Mouse (Mus musculus) left cerebral cortex, adult 8-10 months (tissue): ENCODE measurements around the gene Mettl3. TPM values are rescaled to one million over a fixed set of nuclear protein-coding genes. Genes with fewer than 3 reads are reported as not detected.
"Not testable (repeated sequence)": the region's sequence is repeated elsewhere in the genome, so short reads cannot be mapped to it uniquely, and the experiment has no call there.

ENCODE experiments used
- DNase-seq, 2 experiments: peaks; one replicate each; pipeline ENCODE4 v3.0.0; 2022; ENCODE audit warnings: low spot score in 2 of 2
- total RNA-seq, 4 experiments: library from RNA; stranded (reverse); gene quantifications; 2 replicates each; pipeline ENCODE4 v1.2.4; 2022

Gene Mettl3
- 10 to 100 TPM; 30.0 to 35.0 (median 32.4) TPM for total RNA-seq

GRCm38 (mm10) chr14:52304644-52305271 is at the start of gene Mettl3:
Gene Mettl3, minus strand, starts transcription at chr14:52305128.
- DNase-seq: peak; percentile 79 to 93

GRCm38 (mm10) chr14:52339512-52339852 is 34.6 kb upstream of the Mettl3 start:
- no peak for DNase-seq

DNA sequence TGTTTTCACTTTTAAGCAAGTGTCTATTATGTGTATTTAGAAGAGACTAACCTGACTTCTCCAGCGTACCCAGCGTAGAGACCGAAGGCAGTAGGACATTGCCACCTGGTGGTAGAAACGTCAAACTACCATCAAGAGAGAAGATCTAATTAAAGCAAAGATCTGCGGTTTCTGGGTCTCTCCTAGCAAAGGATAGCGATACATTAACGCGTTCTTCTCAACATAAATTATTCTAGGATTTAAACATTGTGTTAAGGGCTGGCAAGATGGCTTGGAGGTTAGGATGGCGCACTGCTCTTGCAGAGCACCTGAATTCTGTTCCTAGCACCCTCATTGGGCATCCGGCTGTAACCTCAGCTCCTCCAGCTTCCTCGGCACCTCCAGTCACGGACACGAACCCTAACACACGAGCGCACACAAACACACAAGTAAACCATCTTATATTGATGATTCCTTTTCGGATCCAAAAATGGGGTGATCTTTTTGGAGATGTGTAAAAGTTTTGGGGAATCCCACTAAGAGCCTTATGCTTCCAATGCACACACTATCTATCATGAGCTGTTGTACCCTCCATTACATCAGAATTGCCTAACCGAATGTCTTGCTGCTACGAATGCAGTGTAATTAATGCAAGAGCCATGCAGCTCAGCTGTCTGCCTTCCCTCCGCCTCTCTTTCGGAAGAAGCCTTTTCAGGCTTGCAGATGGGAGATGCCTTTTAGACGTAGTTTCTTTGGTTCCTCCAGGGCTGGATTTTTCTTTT is 34.0 kb upstream of the Mettl3 start:
- peak; percentile 52 to 55 for DNase-seq

DNA sequence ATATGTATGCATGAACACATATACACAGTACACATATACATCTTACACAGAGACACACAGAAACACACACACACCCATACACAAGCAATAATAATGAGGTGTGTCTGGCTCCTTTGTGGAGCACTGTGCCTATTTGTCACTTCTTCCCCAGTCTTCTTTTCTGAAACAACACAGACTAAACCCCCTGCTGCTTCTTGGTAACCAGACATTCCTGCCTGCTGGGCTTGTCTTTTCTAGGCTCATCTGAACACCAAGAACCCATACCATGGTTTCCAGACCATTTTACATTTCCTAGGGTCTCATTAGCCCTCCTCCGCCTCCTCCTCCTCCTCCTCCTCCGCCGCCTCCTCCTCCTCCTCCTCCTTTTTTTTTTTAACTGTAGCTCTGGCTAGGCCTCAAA is 27.2 kb upstream of the Mettl3 start:
- no peak for DNase-seq

DNA sequence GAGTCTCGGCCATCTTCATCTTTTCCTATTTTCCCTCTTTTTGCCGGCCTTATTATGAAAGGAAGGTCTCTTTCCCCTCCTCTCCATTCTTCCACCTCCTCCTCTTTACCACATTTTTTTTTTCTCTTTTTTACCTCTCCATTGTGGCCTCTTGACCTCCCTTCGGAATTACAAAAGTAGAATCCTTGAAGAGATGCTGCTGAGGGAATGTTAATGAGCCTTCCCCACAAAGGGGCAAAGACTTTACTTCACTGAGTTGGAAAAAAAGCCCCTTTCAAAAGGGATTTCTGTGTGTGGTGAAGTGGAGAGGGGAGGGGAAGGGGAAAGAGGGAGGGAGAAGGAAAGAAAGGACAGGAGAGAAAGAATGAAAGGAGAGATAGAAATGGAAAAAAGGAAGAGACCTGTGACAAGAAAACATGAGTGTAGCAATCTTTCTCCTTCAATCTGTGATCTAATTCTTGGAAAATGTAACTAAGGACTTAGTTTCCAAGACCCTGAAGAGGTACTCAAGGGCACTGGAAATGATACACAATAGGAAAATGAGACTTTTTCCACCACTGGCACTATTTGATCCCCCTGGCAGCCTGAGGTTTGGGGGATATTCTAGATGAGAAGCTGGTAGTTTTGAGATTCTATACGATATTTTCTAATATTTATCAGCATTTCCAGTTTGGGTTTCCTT is 26.3 kb upstream of the Mettl3 start:
- DNase-seq: no peak

GRCm38 (mm10) chr14:52327910-52328812 is 23.2 kb upstream of the Mettl3 start, which contains the start of gene Sall2:
Gene Sall2, minus strand, starts transcription at chr14:52328762.
- DNase-seq: no peak

GRCm38 (mm10) chr14:52327375-52327901 is 22.5 kb upstream of the Mettl3 start:
- no peak for DNase-seq

DNA sequence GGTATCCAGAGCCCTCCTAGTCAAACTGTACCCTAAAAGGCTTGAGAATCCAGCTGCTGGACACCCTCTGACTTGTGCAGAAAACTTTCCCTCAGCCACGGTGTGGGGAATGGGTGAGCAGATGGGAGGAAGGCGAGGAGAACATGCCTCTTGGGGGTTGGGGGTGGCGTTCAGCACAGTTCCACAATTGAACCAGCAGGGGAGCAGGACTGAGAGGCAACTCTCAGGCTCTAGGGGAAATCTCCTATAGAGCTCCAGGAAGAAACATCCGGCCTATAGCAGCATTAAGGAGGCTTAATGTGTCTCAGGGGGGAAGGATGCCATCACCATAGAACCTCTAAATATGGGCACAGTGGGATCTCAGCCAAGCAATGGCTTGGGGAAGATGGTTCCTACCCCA is 21.0 kb upstream of the Mettl3 start:
- no peak for DNase-seq

DNA sequence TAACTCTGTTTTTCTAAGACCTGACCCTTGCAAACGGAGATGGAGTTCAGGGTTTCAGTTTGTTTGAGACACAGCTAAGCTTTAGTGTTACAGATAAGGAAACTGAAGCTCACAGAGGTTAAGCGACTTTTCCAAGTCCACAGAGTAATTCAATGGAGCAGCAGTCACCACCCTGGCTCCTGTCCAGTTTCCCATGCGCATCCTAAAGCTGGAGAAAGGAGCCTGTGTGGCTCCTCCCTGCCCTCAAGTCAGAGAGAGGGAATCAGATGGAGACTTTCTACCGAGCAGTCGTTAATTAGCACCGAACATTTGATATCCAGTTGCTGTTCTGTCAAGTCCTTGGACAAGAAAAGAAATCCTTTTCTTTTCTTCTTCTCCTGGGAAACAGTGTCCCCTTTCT is 14.4 kb upstream of the Mettl3 start:
- DNase-seq: no peak

DNA sequence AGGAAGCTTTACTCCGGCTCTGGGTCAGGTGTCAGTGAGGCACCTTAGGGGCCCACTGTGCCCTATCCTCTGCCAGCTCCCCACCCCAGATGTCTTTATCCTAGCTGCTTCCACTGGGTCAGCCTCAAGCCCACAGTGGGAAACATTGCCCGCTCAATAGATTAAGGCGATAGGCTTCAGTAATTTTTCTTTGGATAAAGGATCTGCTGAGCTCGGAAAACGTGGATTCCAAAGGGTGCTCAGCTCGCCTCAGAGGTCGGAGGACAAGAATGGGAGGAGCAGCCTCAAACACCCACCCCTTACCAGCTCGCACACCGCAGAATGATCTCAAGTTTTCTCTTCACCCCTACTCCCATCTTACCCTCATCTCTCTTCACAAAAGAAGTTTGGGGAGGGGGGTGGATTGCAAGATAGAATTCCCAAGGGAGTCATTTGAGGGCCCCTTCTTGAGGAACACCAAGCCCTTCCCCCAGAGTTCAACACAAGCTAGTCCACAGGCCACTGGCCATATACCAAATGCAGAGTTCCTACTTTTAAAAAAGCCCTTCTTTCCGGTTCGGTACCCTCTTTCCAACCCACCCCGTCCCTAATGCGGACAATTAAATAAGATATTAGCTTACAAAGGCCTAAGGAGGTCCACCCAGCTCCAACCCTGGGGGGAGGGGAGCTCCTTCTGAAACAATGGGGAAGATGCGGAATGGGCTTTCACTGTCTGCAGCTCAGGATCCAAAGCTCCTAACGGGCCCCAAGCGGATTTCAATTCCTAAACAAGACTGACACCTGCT is 11.7 kb upstream of the Mettl3 start:
- no peak for DNase-seq

DNA sequence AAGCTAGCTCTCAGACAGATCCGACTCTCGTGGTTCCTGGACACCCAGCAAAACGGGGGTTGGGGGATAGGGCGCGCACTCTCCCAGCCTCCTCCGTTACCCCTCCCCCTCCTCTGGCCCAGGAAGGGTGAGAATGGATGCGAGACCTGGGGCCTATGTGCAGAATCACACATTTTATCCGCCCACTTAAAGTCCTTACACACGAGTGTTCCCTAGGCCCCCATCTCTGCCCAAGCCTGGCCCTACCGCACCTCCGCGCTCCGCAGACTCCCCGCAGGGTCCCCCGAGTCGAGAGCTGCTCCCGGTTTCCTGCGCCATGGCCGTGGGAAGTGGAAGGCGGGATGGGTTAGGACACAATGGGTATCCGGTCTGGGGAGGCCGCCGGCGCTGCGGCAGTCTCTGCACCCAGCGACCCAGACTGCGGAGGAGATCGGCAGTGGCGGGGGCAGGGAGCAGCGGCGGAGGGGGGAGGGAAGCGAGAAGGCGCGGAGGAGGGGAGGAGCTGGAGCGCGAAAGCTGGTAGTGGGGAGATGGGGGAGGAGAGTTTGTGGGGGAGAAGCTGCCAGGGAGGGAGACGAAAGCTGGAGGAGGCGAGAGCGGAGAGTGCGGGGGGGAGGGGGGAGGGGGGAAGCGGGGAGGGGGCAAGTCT is 11.0 kb upstream of the Mettl3 start:
- peak; percentile 56 to 57 for DNase-seq

DNA sequence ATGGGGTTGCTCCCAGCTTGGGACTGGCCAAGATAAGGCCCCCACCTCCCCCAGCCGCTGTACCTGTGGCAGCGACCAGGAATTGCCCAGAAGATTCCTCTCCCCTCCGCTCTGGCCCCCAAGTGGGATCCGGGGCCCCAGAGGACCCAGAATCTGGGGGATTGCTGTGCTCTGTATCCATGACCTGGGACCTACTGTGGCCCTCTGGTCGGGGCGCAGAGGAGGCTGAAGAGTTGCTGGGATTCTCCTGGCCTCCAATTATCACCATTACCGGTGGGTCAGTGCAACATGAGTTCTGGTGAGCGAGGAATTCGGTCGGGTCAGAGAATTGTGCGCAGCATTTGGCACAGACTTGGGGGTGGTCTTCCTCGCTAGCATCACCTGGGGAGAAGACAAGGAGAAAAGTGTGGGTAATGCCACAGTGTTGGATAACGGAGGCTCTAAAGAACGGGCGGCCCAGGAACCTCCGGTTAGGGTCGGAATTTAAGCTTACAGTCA is 10.4 kb upstream of the Mettl3 start:
- no peak for DNase-seq

GRCm38 (mm10) chr14:52314808-52315150 is 9.9 kb upstream of the Mettl3 start:
- no peak for DNase-seq

- no peak for DNase-seq
These were observed 9.2 kb upstream of the Mettl3 start for GRCm38 (mm10) chr14:52313931-52314807.

- DNase-seq: no peak
These were observed 6.0 kb upstream of the Mettl3 start for GRCm38 (mm10) chr14:52310906-52311305.

DNA sequence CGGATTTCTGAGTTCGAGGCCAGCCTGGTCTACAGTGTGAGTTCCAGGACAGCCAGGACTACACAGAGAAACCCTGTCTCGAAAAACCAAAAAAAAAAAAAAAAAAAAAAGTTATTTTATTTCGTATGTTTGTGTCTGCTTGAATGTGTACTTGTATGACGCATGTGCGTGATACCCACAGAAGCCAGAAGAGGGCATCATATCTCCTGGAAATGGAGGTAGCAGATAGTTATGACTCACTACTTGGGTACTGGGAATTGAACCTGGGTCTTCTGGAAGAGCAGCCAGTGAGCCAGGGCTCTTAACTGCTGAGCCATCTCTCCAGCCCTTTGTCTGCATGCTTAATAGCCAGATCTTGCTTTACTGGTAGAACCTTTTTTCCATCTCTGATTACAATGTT is 5.4 kb upstream of the Mettl3 start:
- not testable (repeated sequence) for DNase-seq

- no peak for DNase-seq
These were observed 1.2 kb upstream of the Mettl3 start for GRCm38 (mm10) chr14:52306100-52306499.

GRCm38 (mm10) chr14:52303517-52303916 is 1.4 kb downstream of the Mettl3 start:
- DNase-seq: not testable (repeated sequence)
